Mouse (Mus musculus) midbrain, embryonic 15.5 days (tissue): ENCODE measurements at regions not wholly inside any gene's neighbourhood (a gene's known extent, or its start where the extent isn't known, plus 50 kb on each side); places are given as distances from the start of the nearest gene placed in this dataset.

ENCODE experiments used
- ATAC-seq: fragments of 200-750 bp; cut with Nextera tagmentation; replicated peaks from 2 replicates; pipeline ENCODE4 v1.8.0; 2017; ENCODE audit warnings: moderate TSS enrichment
- H3K27ac ChIP-seq: fragments of 300-500 bp; sonication (generic); 2 replicates; pipeline ENCODE4 v1.5.1; 2015; ENCODE audit warnings: mild to moderate bottlenecking, inconsistent platforms
- H3K27me3 ChIP-seq: fragments of 300-500 bp; sonication (generic); replicated peaks from 2 replicates; pipeline ENCODE4 v1.6.1; 2015; ENCODE audit warnings: inconsistent platforms
- H3K36me3 ChIP-seq: fragments of 300-500 bp; sonication (generic); replicated peaks from 2 replicates; pipeline ENCODE4 v1.6.1; 2015; ENCODE audit warnings: inconsistent platforms
- H3K4me1 ChIP-seq: fragments of 300-500 bp; sonication (generic); 2 replicates; pipeline ENCODE4 v1.6.1; 2015; ENCODE audit warnings: inconsistent platforms
- H3K4me2 ChIP-seq: fragments of 300-500 bp; sonication (generic); 2 replicates; pipeline ENCODE4 v1.6.1; 2015; ENCODE audit warnings: inconsistent platforms, mild to moderate bottlenecking, moderate library complexity
- H3K4me3 ChIP-seq: fragments of 300-500 bp; sonication (generic); 2 replicates; pipeline ENCODE4 v1.5.1; 2015; ENCODE audit warnings: mild to moderate bottlenecking, inconsistent platforms
- H3K9ac ChIP-seq: fragments of 300-500 bp; sonication (generic); 2 replicates; pipeline ENCODE4 v1.6.1; 2015; ENCODE audit warnings: mild to moderate bottlenecking, inconsistent platforms
- H3K9me3 ChIP-seq: fragments of 300-500 bp; sonication (generic); 2 replicates; pipeline ENCODE4 v1.6.1; 2016; ENCODE audit warnings: inconsistent platforms
- WGBS: fragments of 180-500 bp; shearing (Covaris S2); methylation state at CpG from one replicate; pipeline ENCODE4 v1.1.7; 2015; ENCODE audit warnings: mixed read lengths; 5-methylcytosine and 5-hydroxymethylcytosine counted together

DNA sequence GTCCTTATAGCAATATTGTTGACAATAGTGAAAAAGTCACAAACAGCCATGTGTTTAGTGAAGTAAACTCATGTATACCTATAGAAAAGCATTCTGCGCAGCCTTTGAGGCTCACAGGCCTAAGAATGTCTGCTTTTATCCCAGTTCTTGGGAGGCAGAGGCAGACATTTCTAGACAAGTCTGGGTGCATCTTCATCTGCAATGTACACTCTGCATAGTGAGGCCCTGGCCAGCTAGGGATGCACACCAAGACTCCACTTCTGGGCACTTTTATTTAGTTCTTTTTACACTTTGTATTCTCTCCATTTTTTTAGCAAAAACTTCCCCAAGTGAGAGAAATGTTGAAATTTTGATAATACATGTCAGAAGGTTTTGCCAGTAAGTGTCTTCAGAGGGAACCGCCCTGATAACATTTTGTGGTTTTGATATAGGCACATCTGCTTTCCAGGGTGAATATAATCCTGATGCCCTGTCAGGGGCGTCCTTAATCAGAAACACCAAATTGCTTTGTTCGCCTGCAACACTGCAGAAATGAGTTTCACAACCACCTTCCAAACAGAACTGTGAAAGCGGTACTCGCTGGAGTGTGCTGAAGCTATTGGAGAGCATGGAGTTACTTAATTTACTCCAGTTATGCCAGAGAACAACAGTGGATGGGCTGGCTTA, 54.1 kb upstream of the Hbs1l start:
- Histone ChIP-seq H3K36me3 (no peaks in the 10 kb centered on the region), H3K9me3 (no peaks in the 10 kb centered on the region), H3K9ac (no peak overlapping the region), H3K4me1 (0 out of 2 replicates have a peak, but pooled peaks cover 2% of the 10 kb centered on the region), H3K4me2 (no peak overlapping the region), H3K27me3 (no peaks in the 10 kb centered on the region), H3K4me3 (no peak overlapping the region), H3K27ac (no peak overlapping the region)
- ATAC-seq, result no peak
- WGBS, result 89% methylated on average over 6 of the region's 6 CpGs

DNA sequence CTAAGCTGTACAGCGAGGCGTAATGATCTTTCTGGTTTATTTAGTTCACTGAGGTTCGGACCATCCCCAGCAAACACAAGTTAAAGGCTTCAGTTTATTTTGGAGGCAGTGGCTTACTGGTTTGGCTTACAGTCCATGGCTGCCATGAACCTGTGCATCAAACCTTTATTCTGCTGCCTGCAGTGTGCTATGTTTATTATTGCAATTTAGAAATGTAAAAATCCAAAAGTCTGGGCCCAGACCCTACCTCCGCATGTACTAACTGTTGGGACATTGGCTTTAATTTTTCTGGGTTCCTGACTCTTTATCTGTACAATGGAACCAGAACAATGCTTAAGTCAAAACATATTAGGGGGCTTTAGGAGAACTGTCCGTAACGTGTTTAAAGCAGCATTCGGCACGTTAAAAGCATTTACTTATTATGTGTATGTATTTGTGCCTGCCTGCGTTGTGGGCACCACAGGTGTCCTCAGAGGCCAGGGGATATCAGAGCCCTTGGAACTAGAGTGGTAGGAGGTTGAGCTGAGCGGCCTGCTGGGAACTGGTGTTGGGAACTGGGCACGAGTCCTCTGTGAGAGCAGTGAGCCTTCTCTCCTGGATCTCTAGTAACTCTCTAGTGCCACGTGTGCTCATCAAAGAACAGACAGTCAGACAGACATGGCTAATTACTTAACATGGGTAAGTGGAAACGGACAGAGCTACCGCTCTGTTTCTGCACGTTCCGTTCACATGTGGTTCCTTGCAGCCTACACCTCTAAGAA, 53.1 kb upstream of the Hbs1l start:
- H3K9me3 ChIP-seq, result no peaks in the 10 kb centered on the region
- no peak overlapping the region for H3K27ac ChIP-seq
- ATAC-seq, result no peak
- H3K9ac ChIP-seq, result no peak overlapping the region
- no peak overlapping the region for H3K4me3 ChIP-seq
- WGBS, result 77% methylated on average over 16 of the region's 16 CpGs
- H3K4me1 ChIP-seq, result no peaks in the 10 kb centered on the region
- no peaks in the 10 kb centered on the region for H3K27me3 ChIP-seq
- no peak overlapping the region for H3K4me2 ChIP-seq
- no peaks in the 10 kb centered on the region for H3K36me3 ChIP-seq

DNA sequence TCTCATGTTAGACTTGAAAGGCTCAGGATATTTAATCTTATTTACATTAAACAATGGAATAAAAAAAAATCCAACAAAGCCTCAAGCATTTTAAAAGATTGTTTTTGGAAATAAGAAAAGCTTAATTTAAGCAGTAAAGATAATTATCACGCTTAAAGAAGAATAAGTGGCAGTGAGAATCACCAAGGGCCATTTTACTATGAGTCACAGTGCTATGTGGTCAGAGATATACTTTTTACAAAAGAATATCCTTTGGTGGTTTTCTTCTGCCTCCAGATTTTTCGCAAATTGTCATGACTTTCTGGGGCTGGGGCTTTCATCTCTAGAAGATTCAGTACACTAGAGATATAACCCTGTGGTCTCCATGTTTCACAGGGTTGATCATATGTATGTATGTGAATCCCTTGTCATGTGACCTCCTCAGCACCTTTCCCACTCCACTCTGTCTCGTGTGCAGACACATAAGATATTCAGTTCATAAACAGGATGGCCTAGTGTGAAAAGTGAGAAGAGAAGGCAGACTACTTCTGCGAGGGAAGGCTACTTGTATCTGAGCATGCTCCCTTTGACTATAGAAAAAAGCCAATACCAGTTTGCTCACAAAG, 50.8 kb upstream of the Hbs1l start:
- Histone ChIP-seq H3K4me2 (no peak overlapping the region), H3K9me3 (no peaks in the 10 kb centered on the region), H3K4me3 (no peak overlapping the region), H3K4me1 (no peaks in the 10 kb centered on the region), H3K36me3 (no peaks in the 10 kb centered on the region), H3K27ac (no peak overlapping the region), H3K9ac (no peak overlapping the region), H3K27me3 (no peaks in the 10 kb centered on the region)
- 76% methylated on average over 4 of the region's 4 CpGs for WGBS
- no peak for ATAC-seq

DNA sequence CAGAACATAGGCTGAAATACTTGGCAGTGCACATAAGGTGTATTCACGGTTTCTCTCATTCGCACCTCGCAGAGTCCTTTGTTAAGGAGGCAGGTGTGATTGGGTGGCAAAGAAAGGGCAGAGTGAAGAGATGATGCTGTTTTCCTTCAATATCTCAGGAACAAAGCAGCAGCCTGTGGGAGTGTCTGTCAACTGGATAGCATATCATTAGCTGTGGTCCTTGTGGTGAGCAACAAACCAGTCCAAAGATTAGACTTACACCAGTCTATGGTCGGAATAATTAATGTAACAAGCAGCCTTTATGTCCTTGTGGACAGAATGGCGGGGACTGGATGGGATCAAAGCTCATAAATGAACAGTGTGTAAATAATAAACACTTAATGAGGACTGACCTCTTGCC, 50.2 kb upstream of the Hbs1l start:
- no peaks in the 10 kb centered on the region for H3K9me3 ChIP-seq
- H3K36me3 ChIP-seq, result no peaks in the 10 kb centered on the region
- H3K27ac ChIP-seq, result no peak overlapping the region
- no peak overlapping the region for H3K9ac ChIP-seq
- WGBS, result 81% methylated on average over 5 of the region's 5 CpGs
- no peaks in the 10 kb centered on the region for H3K4me1 ChIP-seq
- no peaks in the 10 kb centered on the region for H3K27me3 ChIP-seq
- no peak overlapping the region for H3K4me3 ChIP-seq
- H3K4me2 ChIP-seq, result no peak overlapping the region
- no peak for ATAC-seq
